ENCODE assay signal across 17 mouse cellular contexts in genomic region chr7:98690126-98690525, GRCm38 (mm10). TPM values are rescaled to one million over a fixed set of nuclear protein-coding genes. Genes with fewer than 3 reads are reported as not detected.
DNase-seq lines count a peak whose midpoint lies in the region; ATAC-seq lines count a peak whose summit lies in the region.
"Had no signal": no experiment of that assay in that cellular context is flagged by ENCODE, and none has a peak within 500 bp of the region (broad histone marks: within the 10 kb centered on the region; RNA-seq: fewer than 3 reads in every experiment).

No protein-coding gene starts in this region.

- 86% methylated on average over 1 of the region's 1 CpGs for WGBS in limb, embryonic 13.5 days
- 87% methylated on average over 1 of the region's 1 CpGs for WGBS in limb, embryonic 10.5 days
- 66% methylated on average over 1 of the region's 1 CpGs for WGBS in limb, embryonic 15.5 days

- ATAC-seq in limb, embryonic 13.5 days (ENCODE audit: low FRiP score, low read depth): no peak
- no peak for ATAC-seq in limb, embryonic 15.5 days (ENCODE audit: insufficient number of reproducible peaks, low FRiP score, low TSS enrichment, low read depth)
- ATAC-seq: forebrain, embryonic 13.5 days; forebrain, embryonic 15.5 days; forebrain, postnatal 0 days had no signal

- H3K4me3 ChIP-seq in limb, embryonic 13.5 days: no peak overlapping the region
- H3K4me3 ChIP-seq in limb, embryonic 10.5 days: no peak overlapping the region
- H3K4me3 ChIP-seq in limb, embryonic 15.5 days: no peak overlapping the region
- H3K4me3 ChIP-seq: forebrain, embryonic 13.5 days; forebrain, embryonic 15.5 days had no signal

- peaks cover 52% of the 10 kb centered on the region for H3K4me1 ChIP-seq in limb, embryonic 13.5 days
- H3K4me1 ChIP-seq in limb, embryonic 10.5 days: peaks cover 31% of the 10 kb centered on the region
- H3K4me1 ChIP-seq in limb, embryonic 15.5 days: peaks cover 40% of the 10 kb centered on the region

- H3K27ac ChIP-seq in limb, embryonic 13.5 days: peak overlapping the region; percentile 55; the same call in 1 of the 2 replicates
- H3K27ac ChIP-seq in limb, embryonic 10.5 days: no peak overlapping the region
- H3K27ac ChIP-seq in limb, embryonic 15.5 days: peak overlapping the region; percentile 50; the same call in 1 of the 2 replicates
- H3K27ac ChIP-seq: forebrain, embryonic 13.5 days; forebrain, embryonic 15.5 days had no signal

- no peak overlapping the region for H3K9ac ChIP-seq in limb, embryonic 13.5 days
- H3K9ac ChIP-seq in limb, embryonic 15.5 days: no peak overlapping the region
- H3K9ac ChIP-seq: forebrain, embryonic 13.5 days; forebrain, embryonic 15.5 days; forebrain, postnatal 0 days had no signal

- intact Hi-C loops in heart, postnatal 25 days (cut with DNase I): no loop called here

- no peaks in the 10 kb centered on the region for H3K36me3 ChIP-seq in limb, embryonic 13.5 days
- H3K36me3 ChIP-seq in limb, embryonic 10.5 days: no peaks in the 10 kb centered on the region
- no peaks in the 10 kb centered on the region for H3K36me3 ChIP-seq in limb, embryonic 15.5 days
- H3K36me3 ChIP-seq: forebrain, embryonic 15.5 days had no signal

- DNase-seq in heart, adult 11 months: peak; percentile 75
- no peak for DNase-seq in heart, postnatal 25 days (ENCODE audit: low spot score)
- DNase-seq in limb, embryonic 10.5 days (ENCODE audit: low spot score): no peak
- no peak for DNase-seq in cerebellum, adult 8-10 months
- DNase-seq: adrenal gland, adult 2 months; adrenal gland, postnatal 10 days; adrenal gland, postnatal 25 days; cerebellum, adult 11 months; cerebellum, adult 18-20 months; cerebellum, adult 9-10 months; cerebellum, postnatal 10 days; cerebellum, postnatal 25 days; forebrain, postnatal 0 days had no signal

- H3K27me3 ChIP-seq in limb, embryonic 13.5 days: no peaks in the 10 kb centered on the region
- H3K27me3 ChIP-seq in limb, embryonic 10.5 days (ENCODE audit: low read depth, poor library complexity, severe bottlenecking): 0 out of 2 replicates have a peak, but pooled peaks cover 4% of the 10 kb centered on the region
- H3K27me3 ChIP-seq in limb, embryonic 15.5 days: no peaks in the 10 kb centered on the region
- H3K27me3 ChIP-seq: forebrain, embryonic 13.5 days; forebrain, embryonic 15.5 days had no signal

- no peak overlapping the region for H3K4me2 ChIP-seq in limb, embryonic 13.5 days (replicated peaks)
- H3K4me2 ChIP-seq in limb, embryonic 15.5 days: no peak overlapping the region
- H3K4me2 ChIP-seq: forebrain, embryonic 13.5 days; forebrain, embryonic 15.5 days had no signal

- H3K9me3 ChIP-seq in limb, embryonic 13.5 days: no peaks in the 10 kb centered on the region
- no peaks in the 10 kb centered on the region for H3K9me3 ChIP-seq in limb, embryonic 10.5 days (replicated peaks)
- H3K9me3 ChIP-seq in limb, embryonic 15.5 days: no peaks in the 10 kb centered on the region
- H3K9me3 ChIP-seq: forebrain, embryonic 13.5 days; forebrain, embryonic 15.5 days had no signal

RNA-seq across cellular contexts. Expression of gene Thap12, which starts 12.8 kb away (rescaled TPM):
- 10 to 100 TPM; 70.0 to 76.2 TPM for total RNA-seq in heart, postnatal 25 days (2021)
- polyA plus RNA-seq in limb, embryonic 13.5 days (2015; fragmentation: Nextera tagmentation; extraction: Ambion mirVana): 69.9 and 73.9 TPM in 2 replicates
- polyA plus RNA-seq in limb, embryonic 10.5 days (2016; fragmentation: Nextera tagmentation; extraction: Ambion mirVana): 50.8 and 56.2 TPM in 2 replicates
- polyA plus RNA-seq in limb, embryonic 15.5 days (2015; fragmentation: Nextera tagmentation; extraction: Ambion mirVana): 49.9 and 57.0 TPM in 2 replicates

RNA-seq across cellular contexts. Expression of gene Emsy, which starts 33.5 kb away (rescaled TPM):
- 10 to 100 TPM; 25.0 to 31.1 TPM for total RNA-seq in heart, postnatal 25 days (2021)
- 27.6 and 33.1 TPM in 2 replicates for polyA plus RNA-seq in limb, embryonic 13.5 days (2015; fragmentation: Nextera tagmentation; extraction: Ambion mirVana)
- polyA plus RNA-seq in limb, embryonic 10.5 days (2016; fragmentation: Nextera tagmentation; extraction: Ambion mirVana): 37.8 and 46.1 TPM in 2 replicates
- 23.8 and 25.5 TPM in 2 replicates for polyA plus RNA-seq in limb, embryonic 15.5 days (2015; fragmentation: Nextera tagmentation; extraction: Ambion mirVana)
